Mouse (Mus musculus) forebrain, postnatal 0 days (tissue): ENCODE data around the gene Tfpi2. TPM values are rescaled to one million over a fixed set of nuclear protein-coding genes. Genes with fewer than 3 reads are reported as not detected.

Experiments used
- ATAC-seq: fragments of 200-750 bp; cut with Nextera tagmentation; 2 replicates; pipeline ENCODE4 v1.8.0; 2017; ENCODE audit warnings: mild to moderate bottlenecking, moderate library complexity
- DNase-seq: peaks from one replicate; pipeline ENCODE4 v3.0.0-alpha.2; 2015
- H3K27ac ChIP-seq: fragments of 300-500 bp; sonication (generic); 2 replicates; pipeline ENCODE4 v1.5.1; 2014; ENCODE audit warnings: low read depth, mild to moderate bottlenecking, antibody characterized with exemption, low read length, moderate library complexity, mixed read lengths
- H3K27me3 ChIP-seq: fragments of 300-500 bp; sonication (generic); 2 replicates; pipeline ENCODE4 v1.6.1; 2014; ENCODE audit warnings: mild to moderate bottlenecking, low read length, mixed read lengths; ENCODE audit not compliant: insufficient read depth
- H3K36me3 ChIP-seq: fragments of 300-500 bp; sonication (generic); 2 replicates; pipeline ENCODE4 v1.6.1; 2014; ENCODE audit warnings: mild to moderate bottlenecking, moderate library complexity; ENCODE audit not compliant: insufficient read depth
- H3K4me1 ChIP-seq: fragments of 300-500 bp; sonication (generic); 2 replicates; pipeline ENCODE4 v1.6.1; 2014; ENCODE audit warnings: antibody characterized with exemption; ENCODE audit not compliant: insufficient read depth
- H3K4me2 ChIP-seq: fragments of 300-500 bp; sonication (generic); 2 replicates; pipeline ENCODE4 v1.6.1; 2014; ENCODE audit warnings: low read depth, mild to moderate bottlenecking, moderate library complexity
- H3K4me3 ChIP-seq: fragments of 300-500 bp; sonication (generic); 2 replicates; pipeline ENCODE4 v1.5.1; 2014; ENCODE audit warnings: low read depth, low read length, mixed read lengths
- H3K9ac ChIP-seq: fragments of 300-500 bp; sonication (generic); 2 replicates; pipeline ENCODE4 v1.6.1; 2014; ENCODE audit warnings: mild to moderate bottlenecking
- H3K9me3 ChIP-seq: fragments of 300-500 bp; sonication (generic); 2 replicates; pipeline ENCODE4 v1.6.1; 2016; ENCODE audit warnings: low read length
- CTCF ChIP-seq: sonication (generic); IDR thresholded peaks from 2 replicates; pipeline ENCODE4 v1.5.1; 2016; ENCODE audit warnings: antibody characterized with exemption, control low read depth, low read depth
- WGBS: fragments of 180-500 bp; shearing (Covaris S2); extraction: QIAGEN DNeasy Blood & Tissue Kit; methylation state at CpG from one replicate; pipeline ENCODE4 v1.1.7; 2014; 5-methylcytosine and 5-hydroxymethylcytosine counted together
- polyA plus RNA-seq: library from polyadenylated mRNA; unstranded; fragments of >200 nt; fragmentation: Nextera tagmentation; extraction: Ambion mirVana; gene quantifications from 2 replicates; pipeline ENCODE4 v1.2.1, GENCODE M21; 2015
- total RNA-seq: library from RNA; depleted of rRNA; stranded (reverse); fragments of >200 nt; gene quantifications from 2 replicates; pipeline ENCODE4 v1.2.3, GENCODE M21; 2014; rRNA removed

Gene Tfpi2
- total and polyA plus RNA-seq, 2 experiments from 2014 or later = 0.33 to 1.7 TPM

- Histone ChIP-seq H3K36me3 (no peaks in the 10 kb centered on the region), H3K4me3 (no peak overlapping the region), H3K9ac (no peak overlapping the region), H3K27ac (no peak overlapping the region), H3K4me2 (no peak overlapping the region), H3K27me3 (no peaks in the 10 kb centered on the region), H3K9me3 (no peaks in the 10 kb centered on the region), H3K4me1 (no peaks in the 10 kb centered on the region)
- TF ChIP-seq CTCF = no peak
- 70% methylated on average over 4 of the region's 4 CpGs for WGBS
- no peak for ATAC-seq
- DNase-seq = no peak
Observed at GRCm38 (mm10) chr6:3922870-3923269, 65.8 kb downstream of the Tfpi2 start.

- Histone ChIP-seq H3K4me2 (no peak overlapping the region), H3K27ac (no peak overlapping the region), H3K9ac (no peak overlapping the region), H3K36me3 (no peaks in the 10 kb centered on the region), H3K4me3 (no peak overlapping the region), H3K9me3 (no peaks in the 10 kb centered on the region), H3K27me3 (no peaks in the 10 kb centered on the region), H3K4me1 (no peaks in the 10 kb centered on the region)
- TF ChIP-seq CTCF = no peak
- no peak for DNase-seq
- WGBS = 77% methylated on average over 7 of the region's 7 CpGs
- ATAC-seq = no peak
Observed at GRCm38 (mm10) chr6:3916015-3916414, 72.7 kb downstream of the Tfpi2 start.

Other genes starting within 250 kb of the Tfpi2 start
- 5.2 and 14.8 TPM in 2 replicates for gene Calcr, start 224.2 kb downstream of the Tfpi2 start, total RNA-seq
- gene Calcr, start 224.2 kb downstream of the Tfpi2 start, polyA plus RNA-seq = 1.4 and 3.3 TPM in 2 replicates
- not detected in 2 replicates for gene Gngt1, start 4.9 kb upstream of the Tfpi2 start, total RNA-seq
- gene Gngt1, start 4.9 kb upstream of the Tfpi2 start, polyA plus RNA-seq = not detected in 2 replicates
- 14.4 and 15.2 TPM in 2 replicates for gene Gng11, start 15.0 kb upstream of the Tfpi2 start, total RNA-seq
- 21.4 and 28.8 TPM in 2 replicates for gene Gng11, start 15.0 kb upstream of the Tfpi2 start, polyA plus RNA-seq
- gene Bet1, start 98.1 kb upstream of the Tfpi2 start, total RNA-seq = 19.5 and 29.3 TPM in 2 replicates
- 23.1 and 24.3 TPM in 2 replicates for gene Bet1, start 98.1 kb upstream of the Tfpi2 start, polyA plus RNA-seq